Comparison of ENCODE assay signal across 14 mouse cellular contexts in genomic region chr15:101295106-101295505, GRCm38 (mm10). TPM values are rescaled to one million over a fixed set of nuclear protein-coding genes. Genes with fewer than 3 reads are reported as not detected.
DNase-seq lines count a peak whose midpoint lies in the region; ATAC-seq and TF ChIP-seq lines count a peak whose summit lies in the region.
"Had no signal": no experiment of that assay in that cellular context is flagged by ENCODE, and none has a peak within 500 bp of the region (broad histone marks: within the 10 kb centered on the region; RNA-seq: fewer than 3 reads in every experiment).

No protein-coding gene starts in this region.

- H3K4me2 ChIP-seq in kidney, embryonic 16.5 days (replicated peaks; ENCODE audit: low read depth, low read length): peak overlapping the region; percentile 55
- H3K4me2 ChIP-seq in heart, embryonic 13.5 days: 0 out of 2 replicates have a peak overlapping the region, but pooled peaks have one; percentile 40
- H3K4me2 ChIP-seq in hindbrain, postnatal 0 days (ENCODE audit: low read depth, low read length): no peak overlapping the region
- H3K4me2 ChIP-seq: liver, embryonic 11.5 days had no signal

- TF ChIP-seq CTCF in hindbrain, postnatal 0 days (IDR thresholded peaks at IDR 0.05; ENCODE audit: low read depth): no peak

- no peak for DNase-seq in kidney, adult 8-10 months
- DNase-seq in lung, postnatal 36 days: peak; percentile 50
- no peak for DNase-seq in hindbrain, postnatal 0 days (ENCODE audit: low spot score)
- no peak for DNase-seq in layer of hippocampus, adult 9-10 months (ENCODE audit: low spot score)
- DNase-seq: cerebellum, adult 18-20 months; right cerebral cortex, postnatal 25 days had no signal

- 0 out of 2 replicates have a peak, but pooled peaks have one; percentile 5 for ATAC-seq in kidney, embryonic 16.5 days (ENCODE audit: low FRiP score, low TSS enrichment)
- no peak for ATAC-seq in heart, embryonic 13.5 days (ENCODE audit: extremely low read depth, insufficient number of reproducible peaks, low FRiP score, low TSS enrichment)
- peak; percentile 14 for ATAC-seq in inflammation-experienced regulatory T-cells, adult 6 months
- no peak for ATAC-seq in monocyte, adult 5-6 weeks (replicated peaks; ENCODE audit: insufficient number of reproducible peaks, low FRiP score, low TSS enrichment, poor library complexity, severe bottlenecking)
- ATAC-seq in hindbrain, postnatal 0 days: no peak

- H3K27me3 ChIP-seq in kidney, embryonic 16.5 days (ENCODE audit: insufficient read depth, low read length): no peaks in the 10 kb centered on the region
- H3K27me3 ChIP-seq in heart, embryonic 13.5 days (replicated peaks): no peaks in the 10 kb centered on the region
- no peaks in the 10 kb centered on the region for H3K27me3 ChIP-seq in hindbrain, postnatal 0 days (ENCODE audit: insufficient read depth, low read length)

- WGBS in kidney, embryonic 16.5 days: 53% methylated on average over 7 of the region's 7 CpGs
- WGBS in heart, embryonic 13.5 days: 60% methylated on average over 7 of the region's 7 CpGs
- WGBS in hindbrain, postnatal 0 days: 83% methylated on average over 7 of the region's 7 CpGs

- peak overlapping the region; percentile 91 for H3K27ac ChIP-seq in kidney, embryonic 16.5 days (ENCODE audit: low read length)
- no peak overlapping the region; the same call in 1 of the 2 replicates for H3K27ac ChIP-seq in heart, embryonic 13.5 days (replicated peaks)
- H3K27ac ChIP-seq in hindbrain, postnatal 0 days: no peak overlapping the region

- peak overlapping the region; percentile 69; the same call in 1 of the 2 replicates for H3K9ac ChIP-seq in kidney, embryonic 16.5 days (replicated peaks; ENCODE audit: low read length)
- no peak overlapping the region for H3K9ac ChIP-seq in heart, embryonic 13.5 days
- no peak overlapping the region for H3K9ac ChIP-seq in hindbrain, postnatal 0 days (replicated peaks; ENCODE audit: low read length)

- no peaks in the 10 kb centered on the region for H3K9me3 ChIP-seq in kidney, embryonic 16.5 days (ENCODE audit: low read length)
- H3K9me3 ChIP-seq in heart, embryonic 13.5 days: no peaks in the 10 kb centered on the region
- no peaks in the 10 kb centered on the region for H3K9me3 ChIP-seq in hindbrain, postnatal 0 days (ENCODE audit: low read length)

- peaks cover 21% of the 10 kb centered on the region for H3K36me3 ChIP-seq in kidney, embryonic 16.5 days (ENCODE audit: insufficient read depth, low read length)
- peaks cover 22% of the 10 kb centered on the region for H3K36me3 ChIP-seq in heart, embryonic 13.5 days
- peaks cover 15% of the 10 kb centered on the region; the same call in 1 of the 2 replicates for H3K36me3 ChIP-seq in hindbrain, postnatal 0 days (ENCODE audit: insufficient read depth, low read length)

- H3K4me3 ChIP-seq in kidney, embryonic 16.5 days (ENCODE audit: low read length): peak overlapping the region; percentile 40
- no peak overlapping the region for H3K4me3 ChIP-seq in heart, embryonic 13.5 days
- no peak overlapping the region for H3K4me3 ChIP-seq in hindbrain, postnatal 0 days (ENCODE audit: low read length)
- H3K4me3 ChIP-seq: erythroblast, embryonic 14.5 days had no signal

- peaks cover 38% of the 10 kb centered on the region for H3K4me1 ChIP-seq in kidney, embryonic 16.5 days (ENCODE audit: insufficient read depth, low read length)
- H3K4me1 ChIP-seq in heart, embryonic 13.5 days: peaks cover 42% of the 10 kb centered on the region
- no peaks in the 10 kb centered on the region for H3K4me1 ChIP-seq in hindbrain, postnatal 0 days (ENCODE audit: insufficient read depth, low read length)

RNA-seq across cellular contexts. Expression of gene 6030408B16Rik, which starts 2.1 kb away (rescaled TPM):
- 23.2 and 23.9 TPM in 2 replicates for polyA plus RNA-seq in kidney, embryonic 16.5 days (2015; fragmentation: Nextera tagmentation; extraction: Ambion mirVana)
- polyA plus RNA-seq in heart, embryonic 13.5 days (2015; fragmentation: Nextera tagmentation; extraction: Ambion mirVana): 2.4 and 3.0 TPM in 2 replicates
- polyA plus RNA-seq in inflammation-experienced regulatory T-cells, adult 6 months (2017; shearing (Covaris generic)): under 1 TPM in 1 of 3 experiments, not detected in 2; 0.70 TPM
- total RNA-seq in monocyte, adult 5-6 weeks (2017): 0.75 to 1.4 TPM in 2 of 3 replicates, not detected in the other
- not detected in 2 replicates for total RNA-seq in hindbrain, postnatal 0 days (2014; rRNA removed)
- 0.15 and 0.30 TPM in 2 replicates for polyA plus RNA-seq in hindbrain, postnatal 0 days (2015; fragmentation: Nextera tagmentation; extraction: Ambion mirVana)
- total RNA-seq: megakaryocyte, adult 5-6 weeks had no signal
- polyA plus RNA-seq: erythroblast, embryonic 14.5 days; large intestine, adult 2 months had no signal

RNA-seq across cellular contexts. Expression of gene Atg101, which starts 11.0 kb away (rescaled TPM):
- polyA plus RNA-seq in kidney, embryonic 16.5 days (2015; fragmentation: Nextera tagmentation; extraction: Ambion mirVana): 78.2 and 87.0 TPM in 2 replicates
- polyA plus RNA-seq in heart, embryonic 13.5 days (2015; fragmentation: Nextera tagmentation; extraction: Ambion mirVana): 50.6 and 56.1 TPM in 2 replicates
- polyA plus RNA-seq in inflammation-experienced regulatory T-cells, adult 6 months (2017; shearing (Covaris generic)): 10 to 100 TPM; 39.9 to 53.6 (median 47.8) TPM
- 52.9 to 72.0 TPM (median 58.7 TPM) in 3 replicates for total RNA-seq in monocyte, adult 5-6 weeks (2017)
- 44.1 and 52.3 TPM in 2 replicates for total RNA-seq in hindbrain, postnatal 0 days (2014; rRNA removed)
- polyA plus RNA-seq in hindbrain, postnatal 0 days (2015; fragmentation: Nextera tagmentation; extraction: Ambion mirVana): 69.1 and 75.3 TPM in 2 replicates

RNA-seq across cellular contexts. Expression of gene Nr4a1, which starts 41.0 kb away (rescaled TPM):
- polyA plus RNA-seq in kidney, embryonic 16.5 days (2015; fragmentation: Nextera tagmentation; extraction: Ambion mirVana): 10.8 and 11.9 TPM in 2 replicates
- polyA plus RNA-seq in heart, embryonic 13.5 days (2015; fragmentation: Nextera tagmentation; extraction: Ambion mirVana): 10.4 and 10.8 TPM in 2 replicates
- 10 to 100 TPM; 46.4 to 73.4 (median 68.3) TPM for polyA plus RNA-seq in inflammation-experienced regulatory T-cells, adult 6 months (2017; shearing (Covaris generic))
- 717 to 1,434 TPM (median 717 TPM) in 3 replicates for total RNA-seq in monocyte, adult 5-6 weeks (2017)
- total RNA-seq in hindbrain, postnatal 0 days (2014; rRNA removed): 9.3 and 10.3 TPM in 2 replicates
- 5.3 and 6.5 TPM in 2 replicates for polyA plus RNA-seq in hindbrain, postnatal 0 days (2015; fragmentation: Nextera tagmentation; extraction: Ambion mirVana)

Comparison
In these comparisons a context has a peak if more than half of its experiments do, and no peak if none do; other contexts are left out.
1. ATAC-seq: peak in kidney, embryonic 16.5 days (single experiment) and inflammation-experienced regulatory T-cells, adult 6 months (single experiment); none in heart, embryonic 13.5 days (single experiment), monocyte, adult 5-6 weeks (single experiment) and hindbrain, postnatal 0 days (single experiment).